Mouse (Mus musculus) adrenal gland, postnatal 25 days (tissue): ENCODE measurements around the gene Prkcz. TPM values are rescaled to one million over a fixed set of nuclear protein-coding genes. Genes with fewer than 3 reads are reported as not detected.

Experiments used
- DNase-seq: peaks from one replicate; pipeline ENCODE4 v3.0.0; 2021; ENCODE audit warnings: mixed read lengths
- long read RNA-seq: library from polyadenylated mRNA; stranded (forward); transcript quantifications from one replicate; pipeline ENCODE4 v2.0.0, GENCODE M21; 2021
- total RNA-seq: library from RNA; stranded (reverse); gene quantifications from 2 replicates; pipeline ENCODE4 v1.2.3, GENCODE M21; 2021

The Prkcz gene
- 2.5 and 6.3 TPM in 2 replicates for total RNA-seq
- long read RNA-seq, full-length matches to known transcripts, result 27 of 39 reads
- long read RNA-seq, partial matches to known transcripts, result 10 of 39 reads
- long read RNA-seq, other reads (novel, unspliced or antisense), result 2 of 39 reads

DNA sequence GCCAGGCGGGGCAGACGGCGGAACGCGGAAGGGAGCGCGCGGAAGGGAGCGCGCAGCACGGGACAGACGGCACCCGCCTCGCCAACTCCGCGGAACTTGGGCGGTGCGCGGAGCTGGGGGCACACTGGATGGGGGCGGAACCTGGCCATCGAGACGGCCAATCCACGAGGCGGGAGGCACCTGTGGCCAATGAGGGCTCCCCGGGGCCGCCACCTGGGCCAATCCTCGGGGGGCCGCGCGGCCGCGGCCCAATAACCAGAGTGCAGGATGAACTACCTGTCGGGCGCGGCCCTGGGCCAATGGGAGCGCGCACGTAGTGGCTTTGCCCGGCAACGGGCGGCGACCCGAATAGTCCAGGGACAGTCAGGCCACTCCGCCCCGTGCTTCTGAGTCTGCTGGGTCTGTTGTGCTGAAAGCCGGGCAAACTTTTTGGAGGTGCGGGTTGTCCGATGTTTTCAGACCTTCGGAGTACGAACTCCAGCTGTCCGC lies at the start of gene Prkcz:
Prkcz (minus strand) TSS at position 59 of the 489 bp plus-strand sequence.
- DNase-seq, result peak; percentile 78

DNA sequence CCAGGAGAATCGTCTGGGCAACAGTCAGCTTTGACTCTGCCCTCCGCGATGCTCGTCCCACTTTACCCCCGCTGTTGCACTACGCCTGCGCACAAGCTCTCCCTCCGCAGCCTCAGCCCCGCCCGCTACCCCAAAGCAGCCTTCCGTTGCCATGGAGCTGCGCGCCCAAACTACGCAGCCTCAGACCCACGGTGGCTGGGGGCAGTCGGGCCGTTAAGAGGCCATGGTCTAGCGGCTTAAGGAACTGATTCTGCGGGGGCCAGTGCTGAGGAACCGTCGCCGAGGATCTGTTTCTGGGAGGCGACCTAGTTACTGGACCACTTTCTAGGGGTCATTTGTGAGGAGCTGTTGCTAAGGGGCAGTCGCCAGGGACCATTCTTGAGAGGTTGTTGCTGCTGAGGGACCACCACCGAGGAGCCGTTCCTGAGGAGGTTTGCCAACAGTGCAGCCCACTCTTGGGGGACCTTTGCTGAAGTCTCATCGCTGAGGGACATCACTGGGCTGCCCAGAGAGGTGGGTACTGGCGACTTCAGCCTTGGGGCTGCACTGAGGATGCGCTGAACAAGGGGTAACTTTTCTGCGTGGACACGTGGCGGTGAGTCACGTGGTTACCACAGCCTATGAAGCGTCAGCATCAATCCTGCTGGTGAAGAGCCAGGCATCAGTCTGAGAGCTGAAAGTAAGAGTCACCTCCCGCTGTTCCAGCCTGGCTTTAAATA lies 48.1 kb upstream of the Prkcz start, which contains the start of gene Cfap74:
Cfap74 (plus strand) TSS at position 133 of the 719 bp plus-strand sequence.
- peak; percentile 79 for DNase-seq

DNA sequence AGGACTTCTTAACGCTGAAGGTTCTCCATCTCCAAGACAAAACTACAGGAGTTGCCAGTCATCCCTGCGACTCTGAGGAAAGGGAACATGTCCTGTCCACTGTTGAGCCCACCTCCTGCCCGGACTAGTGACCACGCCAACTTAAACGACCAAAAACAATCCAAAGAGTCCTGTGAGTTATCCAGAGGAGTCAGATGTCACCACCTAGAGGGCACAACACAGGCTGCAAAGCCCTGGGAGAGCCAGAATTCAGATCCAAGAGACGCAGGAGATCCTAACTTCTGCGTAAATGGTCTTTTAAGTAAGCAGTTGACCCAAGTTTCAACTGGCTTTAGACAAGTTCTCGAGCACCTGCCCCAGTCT lies 47.5 kb upstream of the Prkcz start:
- DNase-seq, result no peak

DNA sequence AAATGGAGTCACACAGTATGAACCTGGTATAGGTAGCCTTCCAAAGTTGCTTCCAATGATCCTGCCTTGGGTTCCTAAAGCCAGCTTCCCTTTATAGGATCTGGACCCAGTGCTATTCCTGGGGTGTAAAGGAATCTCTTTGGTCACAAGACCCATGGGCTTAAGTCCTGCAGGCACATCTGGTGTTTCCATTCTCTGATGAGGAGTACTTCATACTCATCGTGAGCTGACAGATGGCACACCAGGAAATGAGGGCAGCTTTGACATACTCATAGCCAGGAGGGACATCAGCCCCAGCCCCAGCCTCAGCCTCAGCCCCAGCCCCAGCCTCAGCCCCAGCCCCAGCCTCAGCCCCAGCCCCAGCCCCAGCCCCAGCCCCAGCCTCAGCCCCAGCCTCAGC lies 41.3 kb upstream of the Prkcz start:
- no peak for DNase-seq

DNA sequence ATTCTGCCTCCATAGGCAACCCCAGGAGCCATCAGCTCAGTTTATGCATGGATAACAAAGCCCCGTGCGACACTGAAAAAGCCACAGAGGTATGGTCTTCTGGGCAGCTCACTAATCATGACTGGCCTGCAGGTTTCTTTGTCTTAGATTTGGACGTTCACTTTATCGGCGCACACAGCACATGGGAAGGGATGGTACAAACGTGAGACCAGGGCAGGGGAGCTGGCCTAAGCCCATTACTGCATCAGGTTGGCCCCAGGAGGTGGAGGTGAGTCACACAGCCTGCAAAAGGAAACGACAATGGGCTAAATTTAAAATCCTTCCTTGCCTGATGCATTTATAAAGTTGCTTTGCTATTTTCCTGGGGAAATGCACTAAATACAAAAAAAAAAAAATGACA lies 40.0 kb upstream of the Prkcz start:
- DNase-seq, result no peak

DNA sequence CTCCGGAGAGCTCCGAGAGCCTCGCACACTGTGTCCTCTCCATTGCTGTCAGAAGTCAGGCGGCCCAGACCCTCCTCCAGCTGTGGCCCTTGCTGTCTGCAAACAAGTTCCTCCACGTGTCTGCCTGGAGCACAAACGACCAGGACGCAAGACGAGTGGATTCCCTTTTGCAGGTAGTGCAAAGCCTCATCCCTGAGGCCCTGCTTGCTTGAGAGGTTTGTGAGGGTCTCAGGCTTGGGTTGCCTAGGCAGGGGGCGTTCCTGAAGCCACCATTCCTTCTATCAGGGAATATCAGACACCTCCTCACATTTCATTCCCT lies 37.0 kb upstream of the Prkcz start:
- DNase-seq, result no peak

DNA sequence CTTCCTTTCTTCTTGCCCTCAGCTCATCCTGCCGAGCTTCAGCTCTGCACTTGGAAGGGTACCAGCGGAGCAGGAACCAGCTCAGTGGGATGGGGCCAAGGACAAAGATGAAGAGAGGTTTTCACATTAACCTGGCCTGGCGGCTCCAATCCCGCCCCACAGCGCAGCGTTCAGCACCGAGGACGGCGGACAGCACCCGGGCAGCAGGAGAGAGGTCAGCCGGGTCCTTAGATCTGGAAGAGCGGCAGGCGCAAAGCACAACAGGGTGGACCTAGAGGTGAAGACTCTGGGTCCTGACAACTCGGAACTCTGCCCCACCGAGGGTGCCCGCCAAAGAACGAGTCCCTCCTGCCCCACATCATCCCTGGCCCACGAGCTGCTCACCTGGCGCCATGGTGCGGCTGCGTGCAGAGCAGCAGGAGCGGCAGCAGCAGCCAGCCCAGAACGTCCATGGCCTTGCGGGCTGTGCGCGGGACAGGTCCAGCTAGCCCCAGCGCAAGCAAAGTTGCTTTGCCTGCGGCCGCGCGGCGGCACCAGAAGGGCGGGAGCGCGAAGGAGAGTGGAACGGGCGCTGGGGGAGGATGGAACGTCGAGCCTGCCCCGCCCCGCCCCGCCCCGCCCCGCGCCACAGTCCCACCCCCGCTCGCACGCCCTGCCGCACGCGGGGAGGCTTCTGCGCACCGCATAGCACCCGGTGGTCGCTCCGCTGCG lies 36.5 kb upstream of the Prkcz start, which contains the start of gene Gabrd:
Gabrd (minus strand) TSS at position 602 of the 711 bp plus-strand sequence.
- peak; percentile 73 for DNase-seq

DNA sequence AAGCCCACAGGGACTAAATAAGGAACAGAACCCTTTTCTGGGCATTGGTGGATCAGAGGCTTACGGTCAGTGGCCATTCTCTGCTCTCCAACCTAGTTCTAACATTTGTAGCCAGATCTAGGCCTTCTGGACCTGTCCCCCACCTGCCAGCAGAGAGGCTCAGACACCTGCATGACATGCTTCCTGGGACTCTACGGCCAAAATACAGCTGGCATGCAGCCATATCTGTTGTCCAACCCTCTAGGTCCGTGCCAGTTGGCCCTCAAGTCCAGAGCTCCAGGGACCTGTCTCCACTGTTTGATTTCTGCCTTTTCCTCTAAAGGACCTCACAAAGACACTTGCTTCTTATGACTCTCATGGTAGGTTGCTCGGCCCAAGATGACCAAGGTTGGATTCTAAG lies 35.6 kb upstream of the Prkcz start:
- DNase-seq, result no peak

DNA sequence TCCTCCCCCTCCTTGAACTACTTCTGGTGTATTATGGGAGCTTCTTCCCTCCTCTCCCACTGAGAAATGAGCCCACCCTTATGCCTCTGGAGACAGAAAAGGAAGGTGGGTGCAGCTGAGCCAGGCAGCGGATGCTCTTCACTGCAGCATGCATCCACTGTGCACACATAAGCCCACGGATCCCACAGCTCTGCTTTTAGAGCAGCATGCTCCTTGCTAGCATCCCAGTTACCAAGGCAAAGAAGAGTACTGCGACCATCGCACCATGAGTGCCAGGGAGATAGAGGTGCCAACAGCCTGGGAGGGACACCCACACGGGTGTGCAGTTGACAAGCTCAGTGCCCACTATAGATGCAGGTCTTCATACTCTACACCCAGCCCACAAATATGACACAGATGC lies 34.3 kb upstream of the Prkcz start:
- DNase-seq, result no peak

DNA sequence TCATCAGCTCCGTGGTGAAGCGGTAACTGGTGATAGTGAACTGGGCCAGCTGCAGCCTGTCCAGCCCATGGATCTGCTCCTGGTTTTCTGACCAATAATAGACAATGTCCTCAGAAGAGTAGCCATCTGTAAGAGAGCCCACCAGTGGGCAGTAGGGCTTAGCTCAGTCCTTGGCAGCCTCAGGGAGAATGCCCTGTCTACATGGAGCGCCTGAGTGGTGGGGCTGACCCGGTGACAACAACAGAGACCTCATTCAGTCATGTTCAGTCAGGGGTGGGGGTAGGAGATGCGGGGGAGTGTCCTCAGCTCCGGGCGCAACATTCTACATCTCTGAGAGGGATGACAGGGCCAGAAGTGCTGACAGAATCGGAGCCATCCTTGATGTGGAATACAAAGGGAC lies 26.0 kb upstream of the Prkcz start:
- no peak for DNase-seq

DNA sequence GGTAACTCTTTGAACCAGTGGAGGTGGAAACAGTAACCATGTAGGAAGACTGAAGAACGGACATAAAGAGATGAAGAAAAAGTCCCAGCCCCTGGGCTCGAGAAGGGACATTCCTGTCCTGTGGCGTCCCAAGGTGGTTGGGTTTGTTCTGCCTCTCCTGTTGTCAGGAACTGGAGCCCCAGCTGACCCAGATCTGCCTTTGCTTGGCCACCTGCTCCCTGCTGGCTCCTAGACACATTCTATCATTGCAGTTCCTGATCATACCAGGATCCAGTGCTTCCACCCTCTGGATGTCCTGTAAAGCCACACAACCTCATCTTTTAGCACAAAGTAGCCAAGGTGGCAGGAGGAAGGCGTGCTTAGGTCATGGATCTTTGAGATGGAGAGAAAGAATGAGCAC lies 22.2 kb upstream of the Prkcz start:
- DNase-seq, result no peak

DNA sequence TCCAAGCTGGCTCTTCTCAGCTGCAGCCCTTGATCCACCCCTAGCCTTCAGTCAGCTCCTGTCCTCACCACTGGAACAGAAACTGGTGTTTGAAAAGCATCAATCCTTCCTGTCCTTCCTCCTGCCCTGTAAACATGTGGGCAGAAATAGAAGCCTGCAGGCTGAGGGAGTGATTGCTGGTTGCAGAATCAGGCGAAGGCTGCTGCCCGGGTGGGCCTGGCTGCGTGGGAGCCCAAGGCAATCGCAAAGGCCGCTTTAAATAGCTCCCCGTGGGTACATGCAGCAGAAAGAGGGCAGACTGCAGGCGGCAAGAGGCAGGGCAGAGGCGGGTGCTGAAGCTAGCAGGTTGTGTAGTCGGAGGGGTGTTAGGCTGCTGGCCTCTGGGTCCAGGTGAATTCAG lies 21.6 kb upstream of the Prkcz start:
- no peak for DNase-seq

DNA sequence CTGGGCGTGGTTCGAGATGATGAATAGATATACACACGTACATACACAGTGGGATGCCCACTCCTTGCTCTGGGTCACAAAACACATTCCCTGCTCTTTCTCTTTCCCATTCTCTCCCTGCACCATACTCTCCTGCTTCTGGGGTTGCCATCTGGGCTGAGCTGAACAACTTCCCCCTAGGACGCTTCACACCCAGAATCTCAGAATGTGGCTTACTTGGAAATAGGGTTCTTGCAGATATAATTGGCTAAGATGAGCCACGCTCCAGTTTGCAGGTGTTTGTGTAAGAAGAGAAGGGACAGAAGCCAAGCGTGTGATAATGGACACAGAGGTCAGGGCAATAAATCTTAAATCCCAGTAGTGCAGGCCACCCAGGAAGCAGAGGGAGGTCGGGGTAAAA lies 20.8 kb upstream of the Prkcz start:
- DNase-seq, result no peak

DNA sequence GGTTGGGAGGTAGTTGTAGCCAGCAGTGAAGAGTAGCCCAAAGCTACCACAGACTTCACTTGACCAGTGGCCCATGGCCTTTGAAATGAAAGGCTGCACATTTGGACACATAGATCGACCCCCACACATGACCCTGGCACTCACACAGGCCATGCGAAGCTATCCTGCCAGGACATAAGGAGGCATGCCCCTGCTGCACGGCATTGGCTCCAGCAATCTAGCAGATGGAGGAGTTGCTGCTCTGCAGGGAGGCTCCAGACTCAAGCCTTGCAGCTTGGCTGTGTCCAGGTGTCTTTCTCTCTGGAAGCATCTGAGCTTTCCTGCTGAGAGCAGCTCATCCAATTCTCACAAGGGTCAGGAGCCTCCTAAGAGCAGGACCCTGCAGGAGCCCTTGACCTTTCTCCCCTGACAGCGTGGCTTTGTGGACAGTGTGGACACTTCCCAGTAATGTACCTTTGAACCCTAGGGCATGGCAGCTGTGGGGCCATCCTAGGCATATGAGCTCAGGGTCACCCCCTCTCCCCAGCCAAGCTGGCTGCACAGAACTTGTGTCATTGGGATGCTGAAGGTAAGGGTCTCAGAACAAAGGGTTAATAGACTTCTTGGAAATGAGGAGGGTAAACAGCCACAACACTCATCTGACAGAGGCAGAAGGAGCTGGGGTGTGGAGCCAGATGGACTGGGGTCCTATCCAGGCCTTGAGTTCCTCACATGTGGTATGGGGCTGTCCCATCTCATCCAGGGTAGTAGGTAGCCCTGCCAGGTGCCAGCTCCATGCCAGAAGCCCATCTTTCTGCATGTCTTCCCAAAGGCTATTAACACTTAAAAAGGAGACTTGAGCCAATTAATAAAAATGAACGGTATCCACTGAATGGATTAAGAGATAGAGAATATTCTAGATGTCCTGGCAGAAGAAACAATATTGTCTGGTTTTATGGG lies 10.9 kb upstream of the Prkcz start:
- DNase-seq, result no peak

DNA sequence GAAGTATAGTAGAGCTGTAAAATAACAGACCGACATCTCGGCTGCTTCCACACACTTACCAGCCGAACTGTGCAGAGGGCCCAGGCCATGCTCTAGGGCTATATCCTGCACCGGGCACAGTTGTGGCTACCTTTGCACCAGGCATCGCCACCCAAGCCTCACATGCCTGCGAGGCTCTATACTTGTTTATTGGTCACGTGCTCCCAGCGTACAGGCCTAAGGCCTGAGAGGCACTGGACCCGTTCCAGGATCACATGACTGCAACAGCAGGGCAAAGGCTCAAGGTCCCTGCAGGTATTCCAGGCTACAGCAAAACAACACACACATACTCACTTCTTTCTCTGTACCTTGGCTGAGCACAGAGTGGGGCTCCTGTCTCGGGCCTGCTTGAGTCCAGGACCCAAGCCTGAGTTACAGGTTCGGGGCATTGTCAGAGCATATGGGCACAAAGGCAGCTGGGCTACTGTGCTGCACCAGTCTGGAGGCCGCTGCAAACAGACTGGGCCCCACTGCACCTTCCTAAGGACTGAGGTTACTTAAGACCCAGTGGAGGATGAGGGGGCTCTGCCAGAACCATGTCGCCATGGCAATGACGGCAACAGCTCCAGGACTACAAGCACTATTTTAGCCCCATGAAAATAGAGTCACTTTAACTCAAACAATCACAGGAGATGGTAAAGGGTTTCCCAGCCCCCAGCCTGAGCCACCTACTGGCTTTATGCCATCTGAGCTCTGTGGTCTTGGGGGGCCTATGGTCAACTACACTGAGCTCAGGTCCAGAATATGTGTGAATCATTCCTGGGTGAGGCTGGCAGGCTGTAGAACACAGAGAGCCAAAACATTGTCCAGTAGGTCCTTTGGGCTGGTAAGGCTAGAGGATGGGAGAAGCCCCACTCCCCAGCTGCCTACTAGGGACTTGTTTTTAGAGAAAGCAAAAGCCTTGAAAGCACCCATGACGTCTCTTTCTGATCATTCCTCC lies 9.9 kb upstream of the Prkcz start:
- peak; percentile 10 for DNase-seq

DNA sequence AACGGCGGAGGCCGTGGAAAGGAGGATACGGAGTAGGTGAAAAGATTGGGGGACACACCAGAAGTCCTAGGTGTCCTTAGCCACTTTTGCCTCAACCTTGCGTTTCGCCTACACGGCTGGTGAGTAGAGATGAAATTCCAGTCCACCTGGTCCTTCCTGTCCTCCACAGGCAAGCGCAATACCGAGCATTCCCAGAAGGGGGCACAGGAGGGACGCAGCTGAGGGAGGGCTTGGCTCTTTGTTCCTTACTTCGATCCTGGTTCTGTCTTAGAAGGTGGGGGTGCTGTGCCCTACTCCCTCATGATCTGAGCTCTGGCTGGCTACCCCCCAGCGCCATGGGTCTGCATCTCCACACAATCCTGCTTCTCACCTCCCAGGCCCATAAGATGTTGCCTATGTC lies 7.5 kb upstream of the Prkcz start:
- DNase-seq, result peak; percentile 83

DNA sequence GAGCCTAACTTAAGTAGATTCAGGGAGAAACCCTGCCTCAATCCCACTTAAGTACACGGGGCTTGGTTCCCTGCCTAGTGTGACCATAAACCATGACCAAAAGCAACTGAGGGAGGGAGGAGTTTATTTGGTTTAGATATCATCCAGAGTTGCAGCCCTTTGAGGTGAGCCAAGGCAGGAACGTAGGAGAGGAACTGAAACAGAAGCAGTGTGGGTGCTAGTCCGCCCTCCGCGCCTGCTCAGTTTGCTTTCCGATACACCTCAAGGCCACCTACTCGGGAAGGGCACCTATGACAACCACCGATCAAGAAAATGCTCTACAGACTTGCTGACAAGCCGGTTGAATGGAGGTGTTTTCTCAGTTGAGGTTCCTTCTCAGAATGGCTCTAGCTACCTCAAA lies 6.6 kb upstream of the Prkcz start:
- no peak for DNase-seq

DNA sequence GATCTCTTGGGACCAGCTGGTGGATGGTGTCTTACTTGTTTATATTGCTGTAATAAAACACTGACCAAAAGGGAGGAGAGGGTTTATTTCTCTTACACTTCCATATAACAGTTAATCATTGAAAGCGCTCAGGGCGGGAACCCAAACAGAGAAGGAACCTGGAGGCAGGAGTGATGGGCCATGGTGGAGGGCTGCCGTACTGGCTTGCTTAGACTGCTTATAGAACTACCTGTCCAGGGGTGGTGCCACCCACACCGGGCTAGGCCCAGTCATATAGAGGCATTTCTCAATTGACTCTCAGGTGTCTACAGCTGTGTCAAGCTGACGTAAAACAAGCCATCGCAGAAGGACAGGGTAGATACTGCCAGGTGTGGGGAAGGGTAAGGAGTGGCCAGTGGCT lies 5.6 kb upstream of the Prkcz start:
- DNase-seq, result no peak

DNA sequence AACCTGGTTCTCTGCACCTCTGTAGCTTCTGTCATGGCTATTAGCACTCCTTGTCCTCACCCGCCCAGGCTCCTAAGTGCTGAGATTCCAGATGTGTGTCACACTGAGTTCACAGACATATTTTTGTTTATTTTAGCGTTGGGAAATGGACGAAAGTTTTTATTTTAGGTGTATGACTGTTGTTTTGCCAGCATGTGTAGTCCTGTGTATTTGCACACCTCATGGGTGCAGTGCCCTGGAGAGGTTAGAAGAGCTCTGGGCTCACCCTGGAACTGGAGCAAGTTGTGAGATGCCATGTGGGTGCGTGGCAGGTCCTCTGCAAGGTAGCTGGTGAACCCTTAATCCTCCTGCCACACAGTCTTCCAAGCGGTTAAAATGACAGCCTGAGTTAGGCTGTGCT lies 1.3 kb upstream of the Prkcz start:
- DNase-seq, result no peak

DNA sequence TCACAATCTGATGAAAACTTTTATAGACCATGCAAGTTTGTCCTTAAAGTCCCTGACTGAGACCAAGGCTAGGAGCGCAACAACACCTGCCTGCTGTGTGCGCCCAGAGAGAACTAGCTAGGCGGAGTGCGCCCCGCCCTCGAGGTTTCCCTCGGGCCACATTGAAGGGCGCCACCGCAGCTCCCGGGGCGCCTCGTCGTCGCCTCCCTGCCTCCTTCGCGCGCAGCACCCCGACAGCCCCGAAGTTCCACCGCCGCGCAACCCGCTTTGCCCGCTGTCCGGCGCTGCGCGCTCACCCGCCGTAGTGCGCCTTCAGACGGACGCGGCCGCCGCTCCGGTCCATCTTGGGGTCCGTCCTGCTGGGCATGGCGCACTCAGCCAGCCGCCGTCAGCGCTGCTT lies 305 bp downstream of the Prkcz start:
- DNase-seq, result no peak
